Mouse (Mus musculus): ENCODE data around the gene Ifi204.
"Not testable (repeated sequence)": the region's sequence is repeated elsewhere in the genome, so short reads cannot be mapped to it uniquely, and the experiment has no call there.

Gene Ifi204

DNA sequence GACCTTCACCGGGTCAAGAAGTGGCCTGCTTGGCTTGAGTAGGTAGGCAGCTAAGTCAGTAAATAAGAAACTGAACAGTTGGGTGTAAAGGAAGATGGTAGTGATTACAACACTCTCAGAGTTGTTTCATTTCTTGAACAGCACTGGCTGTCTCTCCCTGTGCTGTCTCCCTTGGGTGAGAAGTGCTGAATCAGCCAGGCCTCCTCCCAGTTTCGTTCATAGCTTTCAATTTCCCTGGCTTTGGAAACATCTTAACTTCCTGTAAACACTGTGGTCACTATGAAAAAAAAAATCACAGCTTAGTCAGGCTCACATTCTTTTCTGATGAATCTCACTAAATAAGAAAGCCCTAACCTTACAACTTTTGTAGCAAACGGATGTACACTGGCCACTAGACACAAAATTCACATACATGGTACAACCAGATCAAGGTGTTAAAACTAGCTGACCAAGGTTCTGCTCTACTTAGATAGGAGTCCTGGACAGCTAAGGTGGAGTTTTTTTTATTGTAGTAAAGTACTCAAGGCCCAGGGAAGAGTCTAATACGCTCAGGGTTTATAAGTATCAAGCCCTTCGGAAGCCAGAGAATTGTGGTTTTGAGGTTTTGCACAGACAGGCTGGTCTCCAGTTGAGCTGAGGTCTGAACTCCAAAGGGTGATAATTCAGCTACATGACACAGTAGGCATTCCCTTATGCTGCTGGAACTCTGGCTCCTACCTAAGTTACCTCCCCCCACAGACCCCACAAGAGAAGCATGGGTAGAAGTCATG lies at the start of gene Ifi204:
Gene Ifi204 (minus strand): TSS at position 96 of the 770 bp plus-strand sequence.
- not testable (repeated sequence) for DNase-seq

DNA sequence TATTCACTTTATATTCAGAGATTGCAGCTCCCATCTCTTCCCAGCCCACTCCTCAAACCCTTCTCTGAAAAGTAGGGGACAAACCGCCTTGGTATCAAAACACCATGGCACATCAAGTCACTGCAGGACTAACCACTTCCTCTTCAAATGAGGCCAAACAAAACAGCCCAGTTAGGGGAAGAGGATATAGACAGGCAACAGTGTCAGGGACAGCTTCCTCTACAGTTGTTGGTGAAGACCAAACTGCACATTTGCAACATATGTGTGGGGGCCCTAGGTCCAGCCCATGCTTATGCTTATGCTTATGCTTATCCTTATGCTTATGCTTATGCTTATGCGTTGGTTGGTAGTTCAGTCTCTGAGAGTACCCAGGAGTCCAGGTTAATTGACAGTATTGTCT lies 42.6 kb upstream of the Ifi204 start:
- DNase-seq, result not testable (repeated sequence)

DNA sequence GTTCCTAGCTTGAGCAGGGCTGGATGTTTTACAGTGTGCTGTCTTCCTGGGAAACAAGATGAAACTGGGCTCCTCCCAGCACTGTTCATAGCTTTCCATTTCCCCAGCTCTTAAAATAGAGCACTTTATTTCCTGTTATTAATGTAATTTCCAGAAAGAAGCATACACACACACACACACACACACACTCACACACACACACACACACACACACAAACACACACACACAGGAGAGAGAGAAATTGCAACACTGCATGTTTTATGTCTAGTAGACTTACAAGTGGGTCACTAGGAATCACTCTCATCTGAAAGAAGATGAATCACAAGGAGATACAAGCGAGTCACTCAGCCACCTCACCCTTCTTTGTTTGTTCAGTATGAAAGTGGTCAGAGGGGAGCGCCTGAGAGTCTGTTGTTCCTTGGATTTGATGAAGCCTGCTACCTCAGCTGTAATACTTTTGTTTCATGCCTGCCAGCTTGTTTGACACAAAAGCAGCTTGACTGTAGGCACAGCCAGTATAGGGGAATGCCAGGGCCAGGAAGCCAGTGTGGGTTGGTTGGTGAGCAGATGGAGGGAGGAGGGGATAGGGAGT lies 36.0 kb upstream of the Ifi204 start:
- not testable (repeated sequence) for DNase-seq

DNA sequence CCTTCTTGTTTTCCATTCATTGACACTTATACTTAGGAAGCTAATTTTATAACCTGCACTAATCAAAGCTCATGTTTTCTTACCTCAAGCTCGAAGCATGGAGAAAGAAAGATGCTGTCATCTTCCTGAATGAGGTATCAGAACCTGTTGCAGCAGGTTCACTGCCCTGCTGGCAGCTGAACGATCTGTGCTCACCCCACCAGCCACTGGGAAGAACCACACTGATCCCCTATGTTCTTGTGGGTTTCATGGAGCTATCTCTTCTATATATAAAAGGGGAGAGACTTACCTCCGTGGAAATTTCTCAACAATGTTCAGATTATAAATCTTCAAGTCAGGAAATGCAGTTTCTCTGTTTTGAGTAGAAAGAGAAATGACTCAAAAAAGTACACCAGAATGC lies 35.5 kb upstream of the Ifi204 start:
- DNase-seq, result not testable (repeated sequence)

DNA sequence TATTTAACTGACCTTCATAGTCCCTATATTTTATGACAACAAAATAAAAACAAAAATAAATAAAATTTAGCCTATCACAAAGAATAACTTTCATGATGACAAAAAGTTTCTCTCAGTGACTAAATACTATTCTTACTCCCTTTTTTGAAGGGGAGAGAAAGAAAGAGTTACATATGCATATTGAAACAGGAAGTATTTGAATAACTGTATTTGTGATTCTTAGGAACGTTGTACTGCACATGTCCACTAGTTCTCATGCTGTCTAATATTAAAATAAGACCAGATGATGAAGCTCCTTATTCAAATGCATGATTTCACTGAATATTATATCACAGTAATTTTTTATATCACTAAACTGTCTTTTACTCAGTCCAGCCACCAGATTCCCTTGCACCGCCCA lies 35.0 kb upstream of the Ifi204 start:
- not testable (repeated sequence) for DNase-seq

DNA sequence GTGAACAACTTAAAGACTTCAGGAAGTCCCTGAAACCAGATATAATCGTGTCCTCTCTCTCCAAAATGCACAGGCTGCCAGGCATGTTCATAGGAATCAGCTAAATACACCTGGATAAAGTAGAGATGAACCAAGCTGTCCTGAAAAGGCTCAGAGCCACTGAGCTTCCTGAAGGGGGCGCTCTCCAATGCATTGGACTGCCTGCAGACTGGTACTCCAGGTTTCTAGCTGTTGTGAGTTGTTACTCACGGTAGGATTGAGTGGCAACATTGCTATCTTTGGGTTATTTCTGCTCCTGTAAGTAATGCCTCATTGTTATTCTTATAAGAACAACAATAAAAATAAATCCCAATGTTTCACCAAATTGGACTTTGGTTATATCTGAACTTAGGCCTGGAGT lies 6.7 kb upstream of the Ifi204 start:
- not testable (repeated sequence) for DNase-seq

DNA sequence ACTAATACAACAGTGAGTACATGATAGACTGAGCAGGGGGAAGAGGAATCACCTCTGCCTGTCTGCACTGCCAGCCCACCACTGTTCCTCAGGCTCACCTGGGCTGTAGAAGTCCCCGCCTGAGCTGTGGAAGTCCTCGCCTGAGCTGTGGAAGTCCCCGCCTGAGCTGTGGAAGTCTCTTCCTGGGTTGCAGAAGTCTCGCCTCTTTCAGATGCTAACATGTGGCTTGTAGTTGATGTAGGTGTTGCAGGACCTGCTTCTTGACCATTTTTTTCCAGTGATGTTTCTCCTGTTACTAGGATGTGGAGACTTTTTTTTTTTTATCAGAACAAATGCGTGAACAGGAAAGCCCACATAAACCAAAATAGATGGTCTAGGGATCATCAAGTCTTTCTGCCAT lies 6.7 kb downstream of the Ifi204 start:
- DNase-seq, result not testable (repeated sequence)

DNA sequence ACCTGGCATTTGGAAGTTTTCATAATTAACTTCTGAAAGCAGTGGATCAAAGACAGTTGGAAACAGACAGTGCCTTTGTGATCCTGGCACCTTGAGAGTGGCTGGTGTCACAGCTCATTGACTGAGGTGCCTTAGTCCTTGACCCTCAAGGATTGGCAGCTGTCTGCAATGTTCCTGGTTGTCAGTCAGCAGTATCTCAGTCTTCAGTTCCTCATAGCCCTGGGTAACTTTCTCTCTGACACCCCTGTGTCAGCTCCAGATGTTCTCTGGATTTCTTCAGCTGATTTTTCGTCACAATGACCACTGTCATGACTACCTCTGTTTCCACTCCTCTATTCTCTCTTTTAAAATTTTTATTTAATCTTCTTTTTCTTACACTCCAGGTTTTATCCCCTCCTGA lies 24.5 kb downstream of the Ifi204 start:
- DNase-seq, result no peak

DNA sequence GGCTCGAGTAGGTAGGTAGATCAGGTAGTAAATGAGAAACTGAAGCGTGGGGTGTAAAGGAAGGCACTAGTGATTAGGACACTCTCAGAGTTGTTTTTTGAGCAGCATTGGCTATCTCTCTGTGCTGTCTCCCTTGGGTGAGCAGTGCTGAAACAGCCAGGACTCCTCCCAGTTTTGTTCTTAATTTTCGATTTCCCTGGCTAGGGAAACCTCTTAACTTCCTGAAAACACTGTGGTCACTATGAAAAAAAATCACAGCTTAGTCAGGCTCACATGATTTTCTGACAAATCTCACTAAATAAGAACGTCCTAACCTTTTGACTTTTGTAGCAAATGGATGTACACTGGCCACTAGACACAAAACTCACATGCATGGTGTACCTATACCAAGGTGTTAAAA lies 25.1 kb downstream of the Ifi204 start, which contains the start of gene Ifi207:
Gene Ifi207 (minus strand): TSS at position 92 of the 400 bp plus-strand sequence.
- DNase-seq, result no peak

DNA sequence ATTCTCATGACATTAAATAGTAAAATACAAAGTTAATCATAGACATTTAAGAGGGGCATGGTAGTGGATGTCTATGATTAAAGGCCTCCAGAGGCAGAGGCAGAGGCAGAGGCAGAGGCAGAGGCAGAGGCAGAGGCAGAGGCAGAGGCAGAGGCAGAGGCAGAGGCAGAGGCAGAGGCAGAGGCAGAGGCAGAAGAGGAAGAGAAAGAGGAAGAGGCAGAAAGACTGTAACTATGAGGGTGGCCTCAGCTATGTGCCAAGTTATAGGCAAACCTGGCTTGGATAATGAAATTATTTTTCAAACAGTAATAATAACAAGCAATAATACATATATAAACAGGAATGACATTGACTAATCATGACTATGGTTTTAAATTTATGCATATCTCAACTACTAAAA lies 26.2 kb downstream of the Ifi204 start:
- DNase-seq, result no peak

DNA sequence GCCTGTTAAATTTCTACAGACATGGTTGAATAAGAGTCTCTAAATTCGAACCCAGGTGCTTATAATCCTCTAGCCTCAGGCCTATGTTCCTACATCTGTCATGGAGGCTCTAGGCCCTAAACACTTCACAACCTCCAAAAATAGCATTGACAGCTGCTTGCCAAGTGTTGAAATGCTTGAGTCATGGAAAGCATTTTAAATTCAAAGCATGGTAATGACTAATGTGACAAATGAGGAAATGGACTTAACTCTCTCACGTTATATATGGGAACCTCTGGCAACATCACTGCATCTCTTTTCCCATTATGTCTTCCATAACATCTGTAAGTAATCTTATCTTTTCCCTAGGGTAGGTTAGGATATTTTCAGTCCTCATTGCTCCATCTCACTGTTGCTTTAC lies 29.8 kb downstream of the Ifi204 start:
- no peak for DNase-seq

DNA sequence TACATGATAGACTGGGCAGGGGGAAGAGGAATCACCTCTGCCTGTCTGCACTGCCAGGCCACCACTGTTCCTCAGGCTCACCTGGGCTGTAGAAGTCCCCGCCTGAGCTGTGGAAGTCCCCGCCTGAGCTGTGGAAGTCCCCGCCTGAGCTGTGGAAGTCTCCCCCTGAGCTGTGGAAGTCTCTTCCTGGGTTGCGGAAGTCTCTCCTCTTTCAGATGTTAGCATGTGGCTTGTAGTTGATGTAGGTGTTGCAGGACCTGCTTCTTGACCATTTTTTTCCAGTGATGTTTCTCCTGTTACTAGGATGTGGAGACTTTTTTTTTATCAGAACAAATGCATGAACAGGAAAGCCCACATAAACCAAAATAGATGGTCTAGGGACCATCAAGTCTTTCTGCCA lies 31.7 kb downstream of the Ifi204 start:
- DNase-seq, result not testable (repeated sequence)

DNA sequence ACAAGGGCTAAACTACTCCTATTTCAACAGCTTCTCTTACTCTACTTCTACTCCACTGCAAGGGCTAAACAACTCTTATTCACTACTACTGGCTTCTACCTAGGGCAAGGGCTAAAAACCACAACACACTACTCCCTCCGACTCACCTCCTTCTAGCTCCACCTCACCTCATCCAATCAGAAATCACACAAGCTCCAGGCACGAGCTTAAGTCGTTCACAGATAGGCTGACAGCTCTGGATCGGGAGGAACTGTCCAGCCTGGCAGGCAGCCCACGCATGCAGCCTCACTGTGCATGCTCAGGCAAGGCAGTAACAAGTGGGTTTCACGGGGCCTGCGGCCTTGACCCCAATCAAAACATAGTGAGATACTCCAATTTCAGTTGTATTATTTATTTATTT lies 33.5 kb downstream of the Ifi204 start:
- DNase-seq, result no peak

Measured in cerebellum, adult 9-11 months (tissue).